ENCODE assay signal across 10 mouse cellular contexts in genomic region chr16:18630291-18630690, GRCm38 (mm10). TPM values are rescaled to one million over a fixed set of nuclear protein-coding genes. Genes with fewer than 3 reads are reported as not detected.
DNase-seq lines count a peak whose midpoint lies in the region; ATAC-seq and TF ChIP-seq lines count a peak whose summit lies in the region.
"Had no signal": no experiment of that assay in that cellular context is flagged by ENCODE, and none has a peak within 500 bp of the region (broad histone marks: within the 10 kb centered on the region; RNA-seq: fewer than 3 reads in every experiment).

No protein-coding gene starts in this region.

- no peak for ATAC-seq in liver, postnatal 0 days
- no peak for ATAC-seq in erythroblast, adult 5-6 weeks (replicated peaks; ENCODE audit: low FRiP score, poor library complexity, severe bottlenecking)

- no peak for TF ChIP-seq EP300 in heart, adult 2 months (IDR thresholded peaks at IDR 0.05; ENCODE audit: insufficient read depth, low read depth, low read length)
- TF ChIP-seq EP300 in ES-Bruce4 (IDR thresholded peaks at IDR 0.05; ENCODE audit: insufficient read depth, low read depth, low read length) = no peak
- no peak for TF ChIP-seq EP300 in liver, postnatal 0 days (IDR thresholded peaks at IDR 0.05; ENCODE audit: low read depth)

- no peak for TF ChIP-seq POLR2A in heart, adult 2 months (IDR thresholded peaks at IDR 0.05; ENCODE audit: insufficient read depth, low read depth, low read length)
- TF ChIP-seq POLR2A in ES-Bruce4 (IDR thresholded peaks at IDR 0.05; ENCODE audit: insufficient read depth, low read length) = no peak

- intact Hi-C loops in heart, adult 2 months (cut with DNase I) = no loop called here
- intact Hi-C loops in heart, postnatal 14 days (cut with DNase I) = no loop called here

- H3K79me2 ChIP-seq in heart, adult 2 months (replicated peaks; ENCODE audit: control insufficient read depth, insufficient read depth, low read length) = no peaks in the 10 kb centered on the region

- H3K9ac ChIP-seq in heart, adult 2 months (ENCODE audit: low read depth, low read length) = peak overlapping the region; percentile 58
- H3K9ac ChIP-seq in ES-Bruce4 (ENCODE audit: low read depth, poor library complexity, severe bottlenecking) = no peak overlapping the region
- no peak overlapping the region for H3K9ac ChIP-seq in liver, postnatal 0 days (replicated peaks)

- H3K4me2 ChIP-seq in liver, postnatal 0 days (ENCODE audit: low read depth, low read length) = peak overlapping the region; percentile 84

- H3K27ac ChIP-seq in heart, adult 2 months = no peak overlapping the region
- no peak overlapping the region for H3K27ac ChIP-seq in ES-Bruce4 (ENCODE audit: insufficient read depth, low read length)
- H3K27ac ChIP-seq in hindbrain, embryonic 10.5 days = peak overlapping the region; percentile 94
- no peak overlapping the region for H3K27ac ChIP-seq in liver, postnatal 0 days (ENCODE audit: low read depth)

- peak overlapping the region; percentile 66; the same call in 1 of the 2 replicates for H3K4me3 ChIP-seq in heart, adult 2 months
- peak overlapping the region; percentile 48 for H3K4me3 ChIP-seq in ES-Bruce4 (ENCODE audit: low read depth, low read length)
- H3K4me3 ChIP-seq in hindbrain, embryonic 10.5 days = peak overlapping the region; percentile 74
- H3K4me3 ChIP-seq in liver, postnatal 0 days (ENCODE audit: low read depth, low read length) = no peak overlapping the region

- H3K27me3 ChIP-seq in heart, adult 2 months (ENCODE audit: control insufficient read depth, insufficient read depth, low read length) = peaks cover 2% of the 10 kb centered on the region; the same call in 1 of the 2 replicates
- peaks cover 10% of the 10 kb centered on the region for H3K27me3 ChIP-seq in ES-Bruce4 (ENCODE audit: control insufficient read depth, insufficient read depth, low read length, poor library complexity, severe bottlenecking)
- H3K27me3 ChIP-seq in hindbrain, embryonic 10.5 days (ENCODE audit: insufficient read depth, poor library complexity, severe bottlenecking) = peaks cover 73% of the 10 kb centered on the region
- peaks cover 39% of the 10 kb centered on the region for H3K27me3 ChIP-seq in liver, postnatal 0 days (ENCODE audit: insufficient read depth, low read length)

- WGBS in heart, adult 2 months = 67% methylated on average over 5 of the region's 5 CpGs
- 54% methylated on average over 5 of the region's 5 CpGs for WGBS in hindbrain, embryonic 10.5 days
- 48% methylated on average over 5 of the region's 5 CpGs for WGBS in liver, postnatal 0 days (ENCODE audit: insufficient replicate concordance)

- H3K9me3 ChIP-seq in ES-Bruce4 (replicated peaks; ENCODE audit: control insufficient read depth, insufficient read depth, low read length, poor library complexity, severe bottlenecking) = no peaks in the 10 kb centered on the region
- H3K9me3 ChIP-seq in hindbrain, embryonic 10.5 days = no peaks in the 10 kb centered on the region
- H3K9me3 ChIP-seq in liver, postnatal 0 days (ENCODE audit: low read length) = no peaks in the 10 kb centered on the region

- no peak for DNase-seq in heart, adult 2 months
- DNase-seq in heart, postnatal 14 days = no peak
- no peak for DNase-seq in hindbrain, embryonic 10.5 days (ENCODE audit: low spot score)
- DNase-seq in liver, postnatal 0 days = no peak
- no peak for DNase-seq in ovary, adult 18-20 months (ENCODE audit: low spot score)
- no peak for DNase-seq in ovary, postnatal 36 days (ENCODE audit: low spot score)
- DNase-seq: B cell, adult 2 months had no signal

- TF ChIP-seq CTCF in heart, adult 2 months (IDR thresholded peaks at IDR 0.05) = no peak
- no peak for TF ChIP-seq CTCF in ES-Bruce4 (IDR thresholded peaks at IDR 0.05; ENCODE audit: low read depth, low read length)
- TF ChIP-seq CTCF in liver, postnatal 0 days (IDR thresholded peaks at IDR 0.05; ENCODE audit: low read depth) = no peak

- no peaks in the 10 kb centered on the region for H3K4me1 ChIP-seq in heart, adult 2 months (ENCODE audit: control insufficient read depth, insufficient read depth, low read length)
- H3K4me1 ChIP-seq in ES-Bruce4 (ENCODE audit: control insufficient read depth, insufficient read depth, low read length) = no peaks in the 10 kb centered on the region
- peaks cover 47% of the 10 kb centered on the region for H3K4me1 ChIP-seq in hindbrain, embryonic 10.5 days (replicated peaks)
- H3K4me1 ChIP-seq in liver, postnatal 0 days (ENCODE audit: insufficient read depth) = peaks cover 14% of the 10 kb centered on the region

- no peaks in the 10 kb centered on the region for H3K36me3 ChIP-seq in heart, adult 2 months (ENCODE audit: control insufficient read depth, insufficient read depth, low read length)
- H3K36me3 ChIP-seq in ES-Bruce4 (ENCODE audit: control insufficient read depth, insufficient read depth, low read length, poor library complexity, severe bottlenecking) = no peaks in the 10 kb centered on the region
- H3K36me3 ChIP-seq in hindbrain, embryonic 10.5 days = no peaks in the 10 kb centered on the region; the same call in 1 of the 2 replicates
- H3K36me3 ChIP-seq in liver, postnatal 0 days (replicated peaks; ENCODE audit: insufficient read depth, low read length) = no peaks in the 10 kb centered on the region

RNA-seq across cellular contexts. Expression of gene Sept5, which starts 0.5 kb away (rescaled TPM):
- total RNA-seq in heart, adult 2 months (2021) = 1 to 10 TPM; 3.2 to 5.6 TPM
- polyA plus RNA-seq in heart, adult 2 months (2012; rRNA removed) = 7.1 and 7.3 TPM in 2 replicates
- 1 to 10 TPM; 6.7 to 7.6 TPM for total RNA-seq in heart, postnatal 14 days (2021)
- polyA plus RNA-seq in ES-Bruce4 (2011; ENCODE audit: insufficient read depth, insufficient read length, low read depth, missing spikeins) = 1.8 and 5.2 TPM in 2 replicates
- polyA plus RNA-seq in hindbrain, embryonic 10.5 days (2016; fragmentation: Nextera tagmentation; extraction: Ambion mirVana) = 42.3 and 71.9 TPM in 2 replicates
- polyA plus RNA-seq in liver, postnatal 0 days (2015; fragmentation: Nextera tagmentation; extraction: Ambion mirVana) = 3.0 and 3.2 TPM in 2 replicates
- total RNA-seq in erythroblast, adult 5-6 weeks (2015; ENCODE audit: low replicate concordance) = 13.4 and 19.4 TPM in 2 replicates
- total RNA-seq in erythroblast, adult 5-6 weeks (2017; ENCODE audit: low replicate concordance) = 11.7 and 15.2 TPM in 2 replicates

RNA-seq across cellular contexts. Expression of gene Gm49601, which starts 4.1 kb away (rescaled TPM):
- 1 to 10 TPM; 1.1 TPM for total RNA-seq in heart, adult 2 months (2021)
- 3.1 and 4.9 TPM in 2 replicates for polyA plus RNA-seq in heart, adult 2 months (2012; rRNA removed)
- total RNA-seq in heart, postnatal 14 days (2021) = 1 to 10 TPM; 2.8 to 4.0 TPM
- polyA plus RNA-seq in ES-Bruce4 (2011; ENCODE audit: insufficient read depth, insufficient read length, low read depth, missing spikeins) = not detected in 2 replicates
- 3.4 and 8.5 TPM in 2 replicates for polyA plus RNA-seq in hindbrain, embryonic 10.5 days (2016; fragmentation: Nextera tagmentation; extraction: Ambion mirVana)
- 0.32 TPM in 1 of 2 replicates, not detected in the other for polyA plus RNA-seq in liver, postnatal 0 days (2015; fragmentation: Nextera tagmentation; extraction: Ambion mirVana)
- not detected in 2 replicates for total RNA-seq in erythroblast, adult 5-6 weeks (2015; ENCODE audit: low replicate concordance)
- total RNA-seq in erythroblast, adult 5-6 weeks (2017; ENCODE audit: low replicate concordance) = 0.85 TPM in 1 of 2 replicates, not detected in the other

RNA-seq across cellular contexts. Expression of gene Gp1bb, which starts 8.1 kb away (rescaled TPM):
- 1 to 10 TPM in 1 of 2 experiments, under 1 TPM in 1; 0.86 to 3.5 TPM for total RNA-seq in heart, adult 2 months (2021)
- polyA plus RNA-seq in heart, adult 2 months (2012; rRNA removed) = 1.3 and 5.6 TPM in 2 replicates
- total RNA-seq in heart, postnatal 14 days (2021) = under 1 TPM in 1 of 2 experiments, not detected in 1; 0.29 TPM
- not detected in 2 replicates for polyA plus RNA-seq in ES-Bruce4 (2011; ENCODE audit: insufficient read depth, insufficient read length, low read depth, missing spikeins)
- polyA plus RNA-seq in hindbrain, embryonic 10.5 days (2016; fragmentation: Nextera tagmentation; extraction: Ambion mirVana) = 4.2 and 9.2 TPM in 2 replicates
- polyA plus RNA-seq in liver, postnatal 0 days (2015; fragmentation: Nextera tagmentation; extraction: Ambion mirVana) = 55.8 and 56.5 TPM in 2 replicates
- total RNA-seq in erythroblast, adult 5-6 weeks (2015; ENCODE audit: low replicate concordance) = 3.7 TPM in 1 of 2 replicates, not detected in the other
- 0.56 and 0.94 TPM in 2 replicates for total RNA-seq in erythroblast, adult 5-6 weeks (2017; ENCODE audit: low replicate concordance)

RNA-seq across cellular contexts. Expression of gene Tbx1, which starts 39.8 kb away (rescaled TPM):
- total RNA-seq in heart, adult 2 months (2021) = 1 to 10 TPM in 1 of 2 experiments, under 1 TPM in 1; 0.68 to 1.1 TPM
- 0.91 and 1.3 TPM in 2 replicates for polyA plus RNA-seq in heart, adult 2 months (2012; rRNA removed)
- under 1 TPM; 0.48 to 0.76 TPM for total RNA-seq in heart, postnatal 14 days (2021)
- polyA plus RNA-seq in ES-Bruce4 (2011; ENCODE audit: insufficient read depth, insufficient read length, low read depth, missing spikeins) = 0.29 TPM in 1 of 2 replicates, not detected in the other
- polyA plus RNA-seq in hindbrain, embryonic 10.5 days (2016; fragmentation: Nextera tagmentation; extraction: Ambion mirVana) = 11.3 and 15.3 TPM in 2 replicates
- polyA plus RNA-seq in liver, postnatal 0 days (2015; fragmentation: Nextera tagmentation; extraction: Ambion mirVana) = 0.40 TPM in 1 of 2 replicates, not detected in the other
- total RNA-seq in erythroblast, adult 5-6 weeks (2015; ENCODE audit: low replicate concordance) = not detected in 2 replicates
- not detected in 2 replicates for total RNA-seq in erythroblast, adult 5-6 weeks (2017; ENCODE audit: low replicate concordance)
- total RNA-seq: neutrophil, adult 5-6 weeks had no signal
